Mouse (Mus musculus): ENCODE results near the gene 4930442H23Rik. TPM values are rescaled to one million over a fixed set of nuclear protein-coding genes. Genes with fewer than 3 reads are reported as not detected.
A peak's percentile ranks its signal among the peaks of the same experiment; 100 is the strongest.
"Not testable (repeated sequence)": the region's sequence is repeated elsewhere in the genome, so short reads cannot be mapped to it uniquely, and the experiment has no call there.

Gene 4930442H23Rik
- polyA plus RNA-seq, 1 experiment from 2014 or later, result 0.07 TPM

DNA sequence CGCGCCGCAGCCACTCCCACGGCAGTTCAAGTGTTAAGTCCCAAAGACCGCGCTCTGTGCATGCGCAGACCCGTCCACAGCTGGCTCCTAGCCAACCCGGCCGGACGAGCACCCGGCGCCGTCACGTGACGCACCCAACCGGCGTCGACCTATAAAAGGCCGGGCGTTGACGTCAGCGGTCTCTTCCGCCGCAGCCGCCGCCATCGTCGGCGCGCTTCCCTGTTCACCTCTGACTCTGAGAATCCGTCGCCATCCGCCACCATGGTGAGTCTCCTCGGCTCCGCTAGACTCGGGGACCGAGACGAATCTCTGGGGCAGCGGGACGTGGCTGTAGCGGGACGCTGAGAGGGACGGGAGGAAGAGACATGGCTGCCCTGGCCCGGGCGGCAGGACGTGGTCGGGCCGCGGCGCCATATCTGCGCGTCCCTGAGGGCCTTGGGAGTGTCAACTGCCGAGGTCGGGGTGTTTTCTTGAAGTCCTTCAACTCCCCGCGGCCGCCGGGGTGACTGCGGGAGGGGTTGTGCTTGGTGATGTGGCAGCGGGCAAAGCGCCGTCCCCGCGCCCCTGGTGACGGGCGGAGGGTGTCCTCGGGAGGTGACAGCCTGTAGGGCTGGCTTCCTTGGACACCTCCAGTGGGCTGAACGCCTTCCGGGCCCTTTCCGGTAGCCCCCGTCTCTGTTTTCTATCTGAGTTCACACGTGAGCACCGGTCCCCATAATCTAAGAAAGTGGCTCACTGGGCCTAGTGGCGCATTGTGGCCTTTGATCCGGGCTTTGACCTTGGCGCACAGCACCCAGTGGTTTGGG, 7.0 kb downstream of the 4930442H23Rik start, which contains the start of gene Eef2:
Gene Eef2 (plus strand): TSS at position 166 of the 806 bp plus-strand sequence.
- H3K9ac ChIP-seq, result peak within 1 kb of the TSS; percentile 96
- H3K36me3 ChIP-seq (replicated peaks), result peaks cover 46% of the 10 kb centered on the region
- no peaks in the 10 kb centered on the region for H3K27me3 ChIP-seq
- H3K27ac ChIP-seq (replicated peaks), result peak within 1 kb of the TSS; percentile 89
- no peaks in the 10 kb centered on the region for H3K9me3 ChIP-seq (replicated peaks)
- peak within 1 kb of the TSS; percentile 90 for H3K4me3 ChIP-seq (replicated peaks)
- H3K4me2 ChIP-seq, result peak within 1 kb of the TSS; percentile 86
- peaks cover 77% of the 10 kb centered on the region for H3K4me1 ChIP-seq (replicated peaks)
- peak; percentile 70 for ATAC-seq (ENCODE audit: insufficient read depth)
- under 1% methylated on average over 77 of the region's 77 CpGs for WGBS (ENCODE audit: insufficient replicate concordance)

DNA sequence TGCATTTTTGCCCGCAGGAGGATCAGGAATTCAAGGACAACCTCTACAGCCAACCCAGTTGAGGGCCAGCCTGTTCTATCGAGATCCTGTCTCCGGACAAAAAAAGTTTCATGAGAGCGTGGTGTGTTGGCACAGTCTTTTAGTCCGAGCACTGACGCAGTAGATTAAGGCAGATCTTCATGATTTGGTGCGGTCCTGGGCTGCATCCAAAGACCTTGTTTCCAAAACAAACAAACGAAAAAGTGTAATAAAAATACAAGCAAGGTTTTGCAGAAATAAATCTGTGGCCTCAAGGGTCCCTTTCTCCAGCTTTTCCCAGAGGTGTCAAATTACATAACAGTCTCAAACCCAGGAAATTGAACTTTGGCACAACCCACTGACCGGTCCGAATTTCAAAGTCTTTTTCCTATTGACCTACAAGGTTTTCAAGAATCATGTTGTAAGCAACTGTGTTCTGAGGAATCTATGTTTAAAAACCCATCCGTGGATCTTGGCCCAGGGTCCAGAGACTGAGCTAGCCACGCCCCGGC, 7.6 kb downstream of the 4930442H23Rik start:
- Histone ChIP-seq H3K36me3 (replicated peaks) (peaks cover 39% of the 10 kb centered on the region), H3K27ac (replicated peaks) (peak overlapping the region; percentile 89), H3K4me1 (replicated peaks) (peaks cover 72% of the 10 kb centered on the region), H3K4me2 (peak overlapping the region; percentile 86), H3K27me3 (no peaks in the 10 kb centered on the region), H3K9ac (peak overlapping the region; percentile 96), H3K4me3 (replicated peaks) (peak overlapping the region; percentile 90), H3K9me3 (replicated peaks) (no peaks in the 10 kb centered on the region)
- WGBS (ENCODE audit: insufficient replicate concordance), result 12% methylated on average over 13 of the region's 13 CpGs
- ATAC-seq (ENCODE audit: insufficient read depth), result no peak; the same call in 1 of the 2 replicates

DNA sequence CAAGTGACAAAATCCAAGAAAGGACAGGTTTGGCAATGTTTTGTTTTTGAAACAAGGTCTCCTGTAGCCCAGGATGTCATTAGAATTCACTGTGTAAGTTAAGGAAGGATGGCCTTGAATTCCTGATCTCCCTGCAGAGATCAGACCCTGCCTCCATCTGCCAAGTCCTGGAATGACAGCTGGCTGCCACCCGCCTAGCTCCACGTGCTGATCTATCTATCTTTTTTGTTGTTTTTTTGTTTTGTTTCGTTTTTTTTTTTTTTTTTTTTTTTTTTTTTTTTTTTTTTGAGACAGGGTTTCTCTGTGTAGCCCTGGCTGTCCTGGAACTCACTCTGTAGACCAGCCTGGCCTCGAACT, 8.3 kb downstream of the 4930442H23Rik start:
- not testable (repeated sequence) for H3K27me3 ChIP-seq; H3K9me3 ChIP-seq (replicated peaks); ATAC-seq (ENCODE audit: insufficient read depth)
- H3K4me3 ChIP-seq (replicated peaks), result peak overlapping the region; percentile 35
- peak overlapping the region; percentile 49; the same call in 1 of the 2 replicates for H3K9ac ChIP-seq
- H3K36me3 ChIP-seq (replicated peaks), result peaks cover 33% of the 10 kb centered on the region
- peak overlapping the region; percentile 89 for H3K27ac ChIP-seq (replicated peaks)
- peaks cover 67% of the 10 kb centered on the region for H3K4me1 ChIP-seq (replicated peaks)
- WGBS (ENCODE audit: insufficient replicate concordance), result 9% methylated on average over 4 of the region's 4 CpGs
- peak overlapping the region; percentile 86 for H3K4me2 ChIP-seq

DNA sequence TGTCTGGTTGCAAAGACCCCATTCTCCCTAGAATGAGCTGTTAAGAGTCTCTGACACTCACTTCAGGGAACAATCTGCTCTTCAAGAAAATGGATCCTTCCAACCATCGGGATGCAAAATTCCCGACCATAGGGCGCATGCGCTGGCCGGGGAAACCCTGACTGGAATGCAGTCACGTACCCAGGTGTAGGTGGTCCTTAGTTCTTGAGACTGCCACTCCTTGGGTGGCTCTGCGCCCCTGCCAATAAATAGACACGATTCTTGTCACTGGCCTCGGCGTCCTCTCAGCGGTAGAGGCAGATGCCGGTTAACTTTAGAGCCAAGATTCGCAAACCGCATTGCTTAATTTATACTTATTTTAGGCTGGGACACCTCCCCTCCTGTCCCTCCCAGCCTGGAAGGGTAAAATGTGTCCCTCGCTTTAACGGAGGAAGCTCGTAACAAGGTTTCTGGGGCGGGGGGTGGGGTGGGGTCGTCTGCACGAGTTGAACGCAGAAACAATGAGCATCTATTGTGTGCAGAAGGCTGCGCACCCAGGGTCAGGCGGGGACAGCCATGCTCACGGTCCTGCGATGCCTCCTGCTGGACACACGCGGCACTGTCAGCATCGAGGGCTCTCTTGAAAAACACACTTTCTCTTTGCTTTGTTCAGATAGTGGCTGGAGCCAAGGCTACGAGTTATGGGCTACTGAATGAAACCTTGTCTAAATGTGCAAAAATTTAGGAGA, 8.9 kb downstream of the 4930442H23Rik start:
- Histone ChIP-seq H3K4me3 (replicated peaks) (peak overlapping the region; percentile 35), H3K27ac (replicated peaks) (peak overlapping the region; percentile 89), H3K36me3 (replicated peaks) (peaks cover 27% of the 10 kb centered on the region), H3K4me1 (replicated peaks) (peaks cover 63% of the 10 kb centered on the region), H3K4me2 (peak overlapping the region; percentile 86), H3K9ac (peak overlapping the region; percentile 49; the same call in 1 of the 2 replicates), H3K9me3 (replicated peaks) (no peaks in the 10 kb centered on the region), H3K27me3 (no peaks in the 10 kb centered on the region)
- ATAC-seq (ENCODE audit: insufficient read depth), result 0 out of 2 replicates have a peak, but pooled peaks have one; percentile 16
- 11% methylated on average over 29 of the region's 29 CpGs for WGBS (ENCODE audit: insufficient replicate concordance)

DNA sequence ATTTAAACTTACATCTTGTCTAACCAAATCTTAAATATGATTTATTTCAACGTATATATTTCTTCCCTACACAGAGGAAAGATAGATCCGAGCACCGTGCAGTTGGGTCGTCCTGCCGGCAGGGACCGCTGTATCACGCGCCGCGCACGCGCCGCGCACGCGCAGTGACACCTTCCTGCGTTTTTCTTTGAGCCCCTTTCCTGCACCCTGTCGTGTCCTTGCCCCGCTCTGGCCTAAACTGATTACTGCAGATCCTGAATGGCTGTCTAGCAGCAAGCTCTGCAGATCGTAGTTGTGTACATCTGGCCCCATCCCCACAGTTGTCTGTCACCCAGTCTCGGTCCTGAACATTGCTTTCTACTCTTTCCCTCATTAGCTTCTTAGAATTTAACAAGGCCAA, 10.5 kb downstream of the 4930442H23Rik start:
- H3K27ac ChIP-seq (replicated peaks), result peak overlapping the region; percentile 77
- H3K36me3 ChIP-seq (replicated peaks), result peaks cover 11% of the 10 kb centered on the region
- H3K4me3 ChIP-seq (replicated peaks), result peak overlapping the region; percentile 23; the same call in 1 of the 2 replicates
- H3K9ac ChIP-seq, result peak overlapping the region; percentile 31; the same call in 1 of the 2 replicates
- H3K27me3 ChIP-seq, result no peaks in the 10 kb centered on the region
- no peaks in the 10 kb centered on the region for H3K9me3 ChIP-seq (replicated peaks)
- H3K4me1 ChIP-seq (replicated peaks), result peaks cover 61% of the 10 kb centered on the region
- 2% methylated on average over 21 of the region's 21 CpGs for WGBS (ENCODE audit: insufficient replicate concordance)
- peak overlapping the region; percentile 57 for H3K4me2 ChIP-seq
- ATAC-seq (ENCODE audit: insufficient read depth), result no peak

DNA sequence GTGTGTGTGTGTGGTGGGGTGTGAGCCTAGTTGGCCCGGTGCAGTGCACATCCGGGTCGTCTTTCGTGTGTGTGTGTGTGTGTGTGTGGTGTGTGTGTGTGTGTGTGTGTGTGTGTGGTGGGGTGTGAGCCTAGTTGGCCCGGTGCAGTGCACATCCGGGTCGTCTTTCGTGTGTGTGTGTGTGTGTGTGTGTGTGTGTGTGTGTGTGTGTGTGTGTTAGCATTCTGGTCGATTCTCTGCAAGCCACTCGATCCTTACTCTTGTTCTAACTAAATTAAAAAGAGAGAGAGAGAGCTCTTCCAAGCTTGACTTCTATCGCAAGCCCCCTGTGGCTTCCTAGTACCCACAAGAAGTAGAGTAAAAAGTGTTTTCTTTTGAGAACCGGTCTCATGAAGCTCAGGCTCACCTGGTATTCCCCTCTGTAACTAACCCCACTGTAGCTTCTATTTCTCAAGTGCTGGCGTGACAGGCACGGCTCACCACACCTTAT, 14.2 kb downstream of the 4930442H23Rik start:
- H3K4me3 ChIP-seq (replicated peaks), result peak overlapping the region; percentile 94; the same call in 1 of the 2 replicates
- H3K36me3 ChIP-seq (replicated peaks); ATAC-seq (ENCODE audit: insufficient read depth); H3K9ac ChIP-seq; H3K27me3 ChIP-seq; H3K9me3 ChIP-seq (replicated peaks): not testable (repeated sequence)
- WGBS (ENCODE audit: insufficient replicate concordance), result 17% methylated on average over 11 of the region's 14 CpGs
- 0 out of 2 replicates have a peak overlapping the region, but pooled peaks have one; percentile 58 for H3K27ac ChIP-seq (replicated peaks)
- H3K4me2 ChIP-seq, result peak overlapping the region; percentile 96
- H3K4me1 ChIP-seq (replicated peaks), result peaks cover 65% of the 10 kb centered on the region

DNA sequence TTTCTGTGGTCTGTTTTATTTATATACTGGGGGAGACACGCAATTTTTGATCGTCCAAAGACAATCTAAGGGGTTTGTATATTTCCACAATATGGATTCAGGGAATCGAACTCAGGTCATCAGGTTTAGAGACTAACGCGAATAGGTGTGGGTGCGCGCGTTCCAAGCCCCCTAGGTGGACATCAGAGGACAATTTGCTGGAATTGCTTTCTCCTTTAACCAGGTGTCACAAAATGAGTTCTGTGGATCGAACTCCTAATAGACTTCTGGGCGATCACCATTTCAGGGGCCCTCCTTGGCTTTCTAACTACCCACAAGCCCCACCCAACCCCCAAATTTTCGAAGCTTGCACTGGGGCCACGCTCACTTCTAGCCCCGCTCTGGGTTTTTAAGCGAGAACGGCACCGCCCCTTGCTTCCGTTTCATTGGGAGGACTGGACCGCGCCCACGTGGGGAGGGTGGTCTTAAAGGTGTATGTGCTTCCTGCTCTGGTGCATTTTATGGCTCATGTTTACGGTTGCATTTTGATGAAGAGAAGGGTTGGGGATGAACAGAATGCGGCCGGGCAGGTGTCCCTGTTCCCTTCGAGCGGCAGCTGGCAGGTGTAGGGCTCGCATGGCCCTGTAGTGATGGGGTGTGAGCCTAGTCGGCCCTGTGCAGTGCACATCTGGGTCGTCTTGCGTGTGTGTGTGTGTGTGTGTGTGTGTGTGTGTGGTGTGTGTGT, 15.0 kb downstream of the 4930442H23Rik start:
- Histone ChIP-seq H3K36me3 (replicated peaks) (peaks cover 6% of the 10 kb centered on the region), H3K9me3 (replicated peaks) (no peaks in the 10 kb centered on the region), H3K27ac (replicated peaks) (peak overlapping the region; percentile 91), H3K4me2 (peak overlapping the region; percentile 96), H3K4me1 (replicated peaks) (peaks cover 64% of the 10 kb centered on the region), H3K4me3 (replicated peaks) (peak overlapping the region; percentile 94), H3K9ac (peak overlapping the region; percentile 61), H3K27me3 (no peaks in the 10 kb centered on the region)
- peak; percentile 64 for ATAC-seq (ENCODE audit: insufficient read depth)
- under 1% methylated on average over 29 of the region's 29 CpGs for WGBS (ENCODE audit: insufficient replicate concordance)

DNA sequence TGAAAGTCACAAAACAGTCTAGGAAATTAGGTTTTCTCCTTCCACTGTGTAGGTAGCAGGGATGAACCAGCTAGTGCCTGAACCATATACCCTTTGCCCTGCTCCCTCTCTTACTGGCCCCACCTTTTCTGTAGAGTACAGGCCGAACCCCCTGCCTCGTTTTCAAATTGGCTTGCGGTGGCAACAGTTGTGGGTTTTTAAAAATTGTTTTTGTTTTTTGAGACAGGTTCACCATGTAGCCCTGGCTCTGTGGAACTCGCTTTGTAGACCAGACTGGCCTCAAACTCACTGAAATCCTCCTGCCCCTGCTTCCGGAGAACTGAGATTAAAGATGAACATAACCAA, 15.6 kb downstream of the 4930442H23Rik start:
- Histone ChIP-seq H3K9ac (peak overlapping the region; percentile 61), H3K9me3 (replicated peaks) (no peaks in the 10 kb centered on the region), H3K4me3 (replicated peaks) (peak overlapping the region; percentile 94), H3K36me3 (replicated peaks) (peaks cover 12% of the 10 kb centered on the region), H3K27me3 (no peaks in the 10 kb centered on the region), H3K27ac (replicated peaks) (peak overlapping the region; percentile 91), H3K4me1 (replicated peaks) (peaks cover 62% of the 10 kb centered on the region), H3K4me2 (peak overlapping the region; percentile 96)
- 5% methylated on average over 5 of the region's 5 CpGs for whole genome bisulfite sequencing (ENCODE audit: insufficient replicate concordance)
- ATAC-seq (ENCODE audit: insufficient read depth), result peak; percentile 55

DNA sequence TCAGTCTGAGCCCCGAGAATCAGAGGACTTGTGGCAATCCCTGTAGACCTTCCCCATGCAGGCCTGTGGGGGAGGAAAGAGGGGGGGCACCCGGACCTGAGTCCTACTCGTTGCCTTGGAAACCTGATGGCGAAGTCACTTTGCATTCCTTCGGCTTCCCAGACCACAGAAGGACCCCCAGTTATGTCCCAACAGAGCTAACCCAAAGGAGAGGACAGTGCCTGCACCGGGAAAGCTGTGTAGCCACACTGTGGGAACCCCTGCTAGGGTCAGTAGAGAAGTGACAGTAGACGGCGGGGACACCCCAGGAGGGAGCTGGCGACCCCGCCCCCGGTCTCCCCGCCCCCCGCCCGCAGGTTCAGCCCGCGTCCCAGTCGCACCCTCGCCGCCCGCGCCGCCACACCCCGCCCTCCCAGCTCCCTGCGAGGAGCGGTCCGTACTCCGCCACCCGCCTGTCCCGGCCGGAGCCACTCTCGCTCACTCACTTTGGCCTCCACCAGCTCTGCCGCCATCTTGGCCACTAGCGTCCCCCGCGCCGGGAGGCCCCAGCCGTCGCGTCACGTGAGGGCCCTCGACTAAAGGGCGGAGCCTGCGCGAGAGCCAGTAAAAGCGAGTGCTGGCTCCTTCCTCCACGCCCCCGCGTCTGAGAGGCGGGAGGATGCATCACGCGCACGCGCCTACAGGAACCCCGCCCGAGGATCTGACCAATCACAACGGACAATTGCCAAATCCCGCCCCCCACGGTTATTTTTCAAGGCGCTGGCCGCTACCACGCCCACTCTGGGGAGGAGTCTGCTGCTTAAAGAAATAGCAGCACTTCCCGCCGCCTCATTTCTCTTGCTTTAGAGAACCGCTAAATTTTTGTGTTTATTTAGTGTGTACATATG, 16.2 kb downstream of the 4930442H23Rik start, which contains the start of gene Pias4:
Gene Pias4 (minus strand): TSS at position 724 of the 887 bp plus-strand sequence.
- under 1% methylated on average over 63 of the region's 64 CpGs for WGBS (ENCODE audit: insufficient replicate concordance)
- Histone ChIP-seq H3K9ac (peak within 1 kb of the TSS; percentile 91), H3K27me3 (no peaks in the 10 kb centered on the region), H3K4me1 (replicated peaks) (peaks cover 62% of the 10 kb centered on the region), H3K9me3 (replicated peaks) (no peaks in the 10 kb centered on the region), H3K27ac (replicated peaks) (peak within 1 kb of the TSS; percentile 91), H3K4me2 (peak within 1 kb of the TSS; percentile 96), H3K36me3 (replicated peaks) (peaks cover 17% of the 10 kb centered on the region), H3K4me3 (replicated peaks) (peak within 1 kb of the TSS; percentile 94)
- ATAC-seq (ENCODE audit: insufficient read depth), result peak; percentile 82

All from liver, embryonic 15.5 days (tissue).